Mouse (Mus musculus) large intestine, adult 2 months (tissue): ENCODE data around the gene Gabarapl2. TPM values are rescaled to one million over a fixed set of nuclear protein-coding genes. Genes with fewer than 3 reads are reported as not detected.

Source experiments
- DNase-seq: peaks from one replicate; pipeline ENCODE4 v3.0.0-alpha.2; 2012; ENCODE audit warnings: low read depth, low spot score
- WGBS: fragments of 180-500 bp; shearing (Covaris S2); methylation state at CpG from one replicate; pipeline ENCODE4 v1.1.7; 2018; 5-methylcytosine and 5-hydroxymethylcytosine counted together
- polyA plus RNA-seq: library from polyadenylated mRNA; depleted of rRNA; stranded (reverse); fragments of >200 nt; gene quantifications from 2 replicates; pipeline ENCODE4 v1.2.3, GENCODE M21; 2012; rRNA removed

Gene Gabarapl2
- polyA plus RNA-seq = 43.1 and 49.7 TPM in 2 replicates

- WGBS = under 1% methylated on average over 65 of the region's 65 CpGs
- DNase-seq = peak; percentile 96
Measured at GRCm38 (mm10) chr8:111940171-111941100, at the start of gene Gabarapl2. Gene Gabarapl2 (plus strand): TSS chr8:111940703.

GRCm38 (mm10) chr8:111890911-111891303 is 49.6 kb upstream of the Gabarapl2 start:
- WGBS = 68% methylated on average over 6 of the region's 6 CpGs
- no peak for DNase-seq

- 4% methylated on average over 8 of the region's 8 CpGs for WGBS
- no peak for DNase-seq
Measured at GRCm38 (mm10) chr8:111891983-111892382, 48.5 kb upstream of the Gabarapl2 start.

GRCm38 (mm10) chr8:111892615-111893014 is 47.9 kb upstream of the Gabarapl2 start:
- WGBS = 47% methylated on average over 5 of the region's 5 CpGs
- no peak for DNase-seq

GRCm38 (mm10) chr8:111894955-111895354 is 45.5 kb upstream of the Gabarapl2 start:
- 89% methylated on average over 7 of the region's 7 CpGs for WGBS

GRCm38 (mm10) chr8:111898586-111898985 is 41.9 kb upstream of the Gabarapl2 start:
- 50% methylated on average over 10 of the region's 10 CpGs for WGBS
- DNase-seq = no peak

More at GRCm38 (mm10) chr8:111894955-111895354, 45.5 kb upstream of the Gabarapl2 start:
- DNase-seq = no peak

GRCm38 (mm10) chr8:111902080-111902479 is 38.4 kb upstream of the Gabarapl2 start:
- DNase-seq = no peak
- WGBS = 39% methylated on average over 5 of the region's 5 CpGs

GRCm38 (mm10) chr8:111905500-111906121 is 34.9 kb upstream of the Gabarapl2 start:
- WGBS = 20% methylated on average over 8 of the region's 8 CpGs
- DNase-seq = no peak

- WGBS = 12% methylated on average over 47 of the region's 47 CpGs
- no peak for DNase-seq
Measured at GRCm38 (mm10) chr8:111909621-111910450, 30.7 kb upstream of the Gabarapl2 start, which contains the start of gene Chst5. Gene Chst5 (minus strand): TSS chr8:111910447.

- no peak for DNase-seq
- WGBS = 41% methylated on average over 7 of the region's 7 CpGs
Measured at GRCm38 (mm10) chr8:111911572-111911971, 28.9 kb upstream of the Gabarapl2 start.

GRCm38 (mm10) chr8:111912860-111913432 is 27.6 kb upstream of the Gabarapl2 start:
- 73% methylated on average over 12 of the region's 12 CpGs for WGBS
- DNase-seq = no peak

GRCm38 (mm10) chr8:111919663-111920062 is 20.8 kb upstream of the Gabarapl2 start:
- 88% methylated on average over 2 of the region's 2 CpGs for WGBS
- DNase-seq = no peak

GRCm38 (mm10) chr8:111920971-111921370 is 19.5 kb upstream of the Gabarapl2 start:
- WGBS = 59% methylated on average over 4 of the region's 4 CpGs
- no peak for DNase-seq

GRCm38 (mm10) chr8:111923383-111923804 is 17.1 kb upstream of the Gabarapl2 start:
- DNase-seq = no peak
- 10% methylated on average over 10 of the region's 10 CpGs for WGBS

GRCm38 (mm10) chr8:111924976-111925375 is 15.5 kb upstream of the Gabarapl2 start:
- no peak for DNase-seq
- 81% methylated on average over 7 of the region's 7 CpGs for WGBS

- WGBS = 57% methylated on average over 8 of the region's 8 CpGs
- DNase-seq = no peak
Measured at GRCm38 (mm10) chr8:111929648-111930344, 10.7 kb upstream of the Gabarapl2 start.

- DNase-seq = no peak
- WGBS = 84% methylated on average over 16 of the region's 16 CpGs
Measured at GRCm38 (mm10) chr8:111931721-111932120, 8.8 kb upstream of the Gabarapl2 start.

- peak; percentile 76 for DNase-seq
- WGBS = 19% methylated on average over 19 of the region's 19 CpGs
Measured at GRCm38 (mm10) chr8:111932580-111933336, 7.7 kb upstream of the Gabarapl2 start.
